Mouse (Mus musculus): ENCODE measurements around the gene Pias3. TPM values are rescaled to one million over a fixed set of nuclear protein-coding genes. Genes with fewer than 3 reads are reported as not detected.

Pias3 gene
- 36.6 to 48.0 TPM (median 39.6 TPM) in 4 replicates for total RNA-seq (2023)

GRCm38 (mm10) chr3:96696198-96696765, at the start of gene Pias3:
Gene Pias3 (plus strand): TSS chr3:96696384.

GRCm38 (mm10) chr3:96669727-96670468, 26.3 kb upstream of the Pias3 start, which contains the start of gene Ankrd35:
Gene Ankrd35 (plus strand): TSS chr3:96670131.

GRCm38 (mm10) chr3:96707903-96708683, 11.9 kb downstream of the Pias3 start, which contains the start of gene Nudt17:
Gene Nudt17 (minus strand): TSS chr3:96708562.

GRCm38 (mm10) chr3:96727343-96727827, 31.2 kb downstream of the Pias3 start, which contains the start of the genes Polr3c and Rnf115:
Gene Polr3c (minus strand): TSS chr3:96727628.
Gene Rnf115 (plus strand): TSS chr3:96727664.

Other genes with a start within 250 kb of the Pias3 start
- gene BC107364, start 244.1 kb upstream of the Pias3 start, total RNA-seq (2023) = not detected in 4 replicates
- not detected in 4 replicates for gene Hfe2, start 171.2 kb upstream of the Pias3 start, total RNA-seq (2023)
- gene Txnip, start 138.4 kb upstream of the Pias3 start, total RNA-seq (2023) = 675 to 848 TPM (median 779 TPM) in 4 replicates
- gene Gm16253, start 119.4 kb upstream of the Pias3 start, total RNA-seq (2023) = not detected in 4 replicates
- gene Polr3gl, start 102.2 kb upstream of the Pias3 start, total RNA-seq (2023) = 26.1 to 38.5 TPM (median 30.1 TPM) in 4 replicates
- gene Ankrd34a, start 99.7 kb upstream of the Pias3 start, total RNA-seq (2023) = not detected in 4 replicates
- 0.27 to 0.91 TPM (median 0.36 TPM) in 4 replicates for gene Lix1l, start 95.2 kb upstream of the Pias3 start, total RNA-seq (2023)
- gene Rbm8a, start 66.5 kb upstream of the Pias3 start, total RNA-seq (2023) = 76.7 to 110 TPM (median 95.7 TPM) in 4 replicates
- gene Pex11b, start 61.0 kb upstream of the Pias3 start, total RNA-seq (2023) = 19.4 to 26.2 TPM (median 23.9 TPM) in 4 replicates
- gene Gm42957, start 60.9 kb upstream of the Pias3 start, total RNA-seq (2023) = 0.16 TPM in 1 of 4 replicates, not detected in the others
- 1.9 to 3.3 TPM (median 2.8 TPM) in 4 replicates for gene Itga10, start 50.8 kb upstream of the Pias3 start, total RNA-seq (2023)
- gene Ankrd35, start 26.3 kb upstream of the Pias3 start, total RNA-seq (2023) = 0.91 TPM in 1 of 4 replicates, not detected in the others
- gene Nudt17, start 12.2 kb downstream of the Pias3 start, total RNA-seq (2023) = 0.46 to 0.54 TPM (median 0.53 TPM) in 3 of 4 replicates, not detected in the other
- 47.6 to 55.2 TPM (median 53.7 TPM) in 4 replicates for gene Polr3c, start 31.2 kb downstream of the Pias3 start, total RNA-seq (2023)
- 49.3 to 55.1 TPM (median 52.3 TPM) in 4 replicates for gene Rnf115, start 31.3 kb downstream of the Pias3 start, total RNA-seq (2023)
- gene Pdzk1, start 132.9 kb downstream of the Pias3 start, total RNA-seq (2023) = 0.23 TPM in 1 of 4 replicates, not detected in the others
- gene Cd160, start 133.0 kb downstream of the Pias3 start, total RNA-seq (2023) = 0.85 to 2.0 TPM (median 0.95 TPM) in 4 replicates
- gene Gja5, start 208.3 kb downstream of the Pias3 start, total RNA-seq (2023) = not detected in 4 replicates
- gene Gpr89, start 209.0 kb downstream of the Pias3 start, total RNA-seq (2023) = 14.5 to 18.9 TPM (median 17.4 TPM) in 4 replicates
- not detected in 4 replicates for gene Gja8, start 229.6 kb downstream of the Pias3 start, total RNA-seq (2023)